Mouse (Mus musculus): ENCODE data around the gene Gprc6a.

DNA sequence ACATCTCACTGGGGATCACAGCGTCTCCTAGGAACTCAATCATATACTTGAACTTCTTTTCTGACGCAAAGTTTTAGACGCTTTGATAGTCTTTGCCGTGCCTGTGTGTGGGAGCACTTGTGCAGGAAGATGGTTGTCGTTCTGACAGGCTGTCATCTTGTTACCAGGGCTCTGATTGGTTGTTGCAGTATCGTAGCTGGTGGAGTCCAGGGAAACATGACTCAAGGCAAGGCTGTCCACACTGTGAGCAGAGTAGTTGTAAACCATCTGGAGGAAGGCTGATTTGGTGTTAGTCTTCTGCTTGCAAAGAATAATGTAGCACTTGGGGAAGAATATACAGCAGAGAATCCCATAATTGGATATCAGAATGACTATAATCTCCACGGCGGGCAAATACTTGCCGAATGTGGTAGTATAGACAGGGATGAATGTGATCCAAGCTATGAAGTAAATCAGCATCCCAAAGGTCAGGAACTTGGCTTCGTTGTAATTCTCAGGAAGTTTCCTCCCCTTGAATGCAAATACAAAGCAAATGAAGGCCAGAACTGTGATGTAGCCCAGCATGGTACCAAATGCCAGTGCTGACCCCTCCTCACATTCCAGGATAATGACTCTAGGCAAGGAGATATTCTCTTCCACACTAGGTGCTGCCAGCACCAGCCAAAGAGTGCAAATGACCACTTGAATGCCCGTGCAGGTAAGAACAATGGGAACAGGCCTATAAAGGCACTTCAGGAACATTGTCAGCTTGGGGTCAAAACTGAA lies 16.3 kb downstream of the Gprc6a start:
- TF ChIP-seq CTCF (IDR thresholded peaks at IDR 0.05) (no peak), EP300 (IDR thresholded peaks at IDR 0.05) (no peak)

All from lung, postnatal 0 days (tissue).